Mouse (Mus musculus) C2C12 (cell line): ENCODE data around the gene Fam228a. TPM values are rescaled to one million over a fixed set of nuclear protein-coding genes. Genes with fewer than 3 reads are reported as not detected.

Experiments
- H3K27me3 ChIP-seq: one replicate; pipeline ENCODE4 v1.6.1; 2011; ENCODE audit not compliant: control insufficient read depth, insufficient read depth, insufficient read length
- H3K36me3 ChIP-seq: one replicate; pipeline ENCODE4 v1.6.1; 2011; ENCODE audit not compliant: control insufficient read depth, insufficient read depth
- H3K4me3 ChIP-seq: one replicate; pipeline ENCODE4 v1.5.1; 2011; ENCODE audit warnings: mild to moderate bottlenecking, control low read depth; ENCODE audit not compliant: poor library complexity, insufficient read depth, severe bottlenecking
- H3K79me2 ChIP-seq: one replicate; pipeline ENCODE4 v1.6.1; 2011; ENCODE audit not compliant: control insufficient read depth, insufficient read depth
- H3K79me3 ChIP-seq: one replicate; pipeline ENCODE4 v1.6.1; 2011; ENCODE audit warnings: low read depth, control low read depth
- H3ac ChIP-seq: one replicate; pipeline ENCODE3; 2011; ENCODE audit warnings: low read depth; ENCODE audit not compliant: control insufficient read depth, insufficient read length
- CEBPB ChIP-seq: IDR thresholded peaks from one replicate; pipeline ENCODE4 v1.6.1; 2011; ENCODE audit warnings: low read depth, mild to moderate bottlenecking, control low read depth, moderate library complexity
- CTCF ChIP-seq: IDR thresholded peaks from one replicate; pipeline ENCODE4 v1.5.1; 2011; ENCODE audit not compliant: control insufficient read depth, insufficient read depth, insufficient read length
- FOSL1 ChIP-seq: IDR thresholded peaks from one replicate; pipeline ENCODE4 v1.8.0; 2011; ENCODE audit warnings: mild to moderate bottlenecking, low read length; ENCODE audit not compliant: poor library complexity, insufficient read depth, severe bottlenecking
- MAX ChIP-seq: IDR thresholded peaks from one replicate; pipeline ENCODE4 v1.6.1; 2011; ENCODE audit warnings: mild to moderate bottlenecking, control low read depth
- MYOD1 ChIP-seq: IDR thresholded peaks from one replicate; pipeline ENCODE4 v1.6.1; 2011; ENCODE audit warnings: low read depth; ENCODE audit not compliant: control insufficient read depth, insufficient read length
- MYOG ChIP-seq: IDR thresholded peaks from one replicate; pipeline ENCODE4 v1.6.1; 2011; ENCODE audit not compliant: control insufficient read depth, insufficient read length; ENCODE audit errors: extremely low read depth
- USF1 ChIP-seq: IDR thresholded peaks from one replicate; pipeline ENCODE4 v1.6.1; 2011; ENCODE audit warnings: low read depth, mild to moderate bottlenecking, control low read depth, moderate library complexity
- polyA plus RNA-seq: library from polyadenylated mRNA; unstranded; fragments of >200 nt; fragmentation: generic; extraction: Trizol; gene quantifications from one replicate; pipeline ENCODE4 v1.2.1, GENCODE M21; 2012; ENCODE audit warnings: missing spikeins

The Fam228a gene
- polyA plus RNA-seq, 1 experiment, result 0.05 TPM

DNA sequence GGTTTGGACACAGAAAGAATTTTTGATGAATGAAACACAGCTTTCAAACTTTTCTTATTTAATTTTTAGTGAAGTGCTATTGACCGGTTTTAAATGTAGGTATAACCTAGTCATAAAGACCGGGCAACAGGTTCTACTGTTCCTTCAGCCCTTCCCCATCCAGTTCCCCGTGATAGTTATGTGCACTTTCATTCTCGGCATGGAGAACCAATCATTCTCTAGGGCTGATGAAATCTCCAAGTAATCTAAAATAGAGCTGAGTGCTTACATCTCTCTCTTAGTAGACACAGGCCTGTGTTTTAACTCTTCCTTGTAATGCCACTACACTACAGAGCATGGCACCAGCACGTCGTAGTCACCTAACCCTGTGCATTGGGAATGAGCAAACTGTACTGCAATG is 39.5 kb upstream of the Fam228a start:
- no peak for TF ChIP-seq FOSL1
- TF ChIP-seq MAX, result no peak
- no peak for TF ChIP-seq CTCF
- TF ChIP-seq MYOD1, result no peak
- TF ChIP-seq USF1, result no peak
- no peak for TF ChIP-seq CEBPB
- TF ChIP-seq MYOG, result no peak
- H3K27me3 ChIP-seq, result no peaks in the 10 kb centered on the region
- no peaks in the 10 kb centered on the region for H3K36me3 ChIP-seq
- H3K79me3 ChIP-seq, result no peaks in the 10 kb centered on the region
- H3ac ChIP-seq, result no peak overlapping the region
- H3K79me2 ChIP-seq, result no peaks in the 10 kb centered on the region
- no peak overlapping the region for H3K4me3 ChIP-seq

GRCm38 (mm10) chr12:4775588-4775949 is 37.3 kb upstream of the Fam228a start:
- Histone ChIP-seq H3ac (no peak overlapping the region), H3K79me3 (no peaks in the 10 kb centered on the region), H3K79me2 (no peaks in the 10 kb centered on the region), H3K27me3 (no peaks in the 10 kb centered on the region), H3K4me3 (no peak overlapping the region), H3K36me3 (no peaks in the 10 kb centered on the region)
- TF ChIP-seq MAX, result no peak
- TF ChIP-seq FOSL1, result no peak
- TF ChIP-seq USF1, result no peak
- TF ChIP-seq CTCF, result no peak
- no peak for TF ChIP-seq MYOD1
- TF ChIP-seq MYOG, result no peak
- no peak for TF ChIP-seq CEBPB

GRCm38 (mm10) chr12:4774895-4775587 is 36.8 kb upstream of the Fam228a start:
- Histone ChIP-seq H3K4me3 (no peak overlapping the region), H3ac (no peak overlapping the region), H3K36me3 (no peaks in the 10 kb centered on the region), H3K79me3 (no peaks in the 10 kb centered on the region), H3K79me2 (no peaks in the 10 kb centered on the region), H3K27me3 (no peaks in the 10 kb centered on the region)
- TF ChIP-seq FOSL1, result no peak
- TF ChIP-seq CEBPB, result no peak
- TF ChIP-seq MYOG, result no peak
- TF ChIP-seq MAX, result no peak
- no peak for TF ChIP-seq CTCF
- TF ChIP-seq USF1, result no peak
- TF ChIP-seq MYOD1, result no peak

DNA sequence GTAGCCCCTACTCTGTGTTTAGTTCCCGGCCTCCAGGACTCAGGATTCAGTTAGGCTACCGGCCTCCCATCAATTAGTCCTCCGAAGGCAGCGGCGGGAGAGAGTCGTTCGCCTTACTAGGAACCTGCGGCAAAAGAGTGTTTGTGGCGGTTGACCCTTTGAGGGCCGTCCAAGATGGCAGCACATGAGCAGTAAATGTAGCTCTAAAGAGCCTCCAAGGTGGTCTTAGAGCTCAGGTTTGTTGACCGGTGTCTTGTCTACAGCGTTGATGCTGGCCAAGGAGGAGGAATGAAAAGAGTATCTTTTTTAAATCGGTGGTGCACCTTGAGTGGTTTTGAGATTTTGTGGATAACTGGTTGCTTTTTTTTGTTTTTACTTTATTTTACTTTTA is 31.1 kb upstream of the Fam228a start:
- Histone ChIP-seq H3K79me3 (no peaks in the 10 kb centered on the region), H3K4me3 (no peak overlapping the region), H3K36me3 (no peaks in the 10 kb centered on the region), H3K79me2 (no peaks in the 10 kb centered on the region), H3K27me3 (no peaks in the 10 kb centered on the region), H3ac (no peak overlapping the region)
- TF ChIP-seq FOSL1, result no peak
- no peak for TF ChIP-seq CEBPB
- no peak for TF ChIP-seq MAX
- TF ChIP-seq CTCF, result no peak
- TF ChIP-seq MYOG, result no peak
- TF ChIP-seq MYOD1, result no peak
- TF ChIP-seq USF1, result no peak

- no peaks in the 10 kb centered on the region for H3K27me3 ChIP-seq
- H3K4me3 ChIP-seq, result peak within 1 kb of the TSS; percentile 21
- H3ac ChIP-seq, result peak within 1 kb of the TSS; percentile 68
- TF ChIP-seq CTCF (peak; percentile 93), MYOG (no peak), MAX (peak; percentile 70)
- H3K36me3 ChIP-seq, result no peaks in the 10 kb centered on the region
- H3K79me3 ChIP-seq, result no peaks in the 10 kb centered on the region
- no peaks in the 10 kb centered on the region for H3K79me2 ChIP-seq
Measured at GRCm38 (mm10) chr12:4768492-4769332, 30.5 kb upstream of the Fam228a start, which contains the start of the genes Pfn4 and Fam228b. Gene Pfn4, plus strand, starts transcription at chr12:4769022. Gene Fam228b, minus strand, starts transcription at chr12:4769267.
